Mouse (Mus musculus) bone marrow, adult 2 months (tissue): Measurements from ENCODE around the gene Bmf.

ENCODE experiments used
- CTCF ChIP-seq: fragments of 200-500 bp; IDR thresholded peaks from 2 replicates; pipeline ENCODE4 v1.5.1; 2011; ENCODE audit warnings: low read length, control low read depth; ENCODE audit not compliant: control insufficient read depth, insufficient read depth
- POLR2A ChIP-seq: fragments of 200-500 bp; IDR thresholded peaks from 2 replicates; pipeline ENCODE4 v1.6.1; 2011; ENCODE audit warnings: low read depth, mild to moderate bottlenecking, control low read depth, low read length, borderline replicate concordance; ENCODE audit not compliant: control insufficient read depth

DNA sequence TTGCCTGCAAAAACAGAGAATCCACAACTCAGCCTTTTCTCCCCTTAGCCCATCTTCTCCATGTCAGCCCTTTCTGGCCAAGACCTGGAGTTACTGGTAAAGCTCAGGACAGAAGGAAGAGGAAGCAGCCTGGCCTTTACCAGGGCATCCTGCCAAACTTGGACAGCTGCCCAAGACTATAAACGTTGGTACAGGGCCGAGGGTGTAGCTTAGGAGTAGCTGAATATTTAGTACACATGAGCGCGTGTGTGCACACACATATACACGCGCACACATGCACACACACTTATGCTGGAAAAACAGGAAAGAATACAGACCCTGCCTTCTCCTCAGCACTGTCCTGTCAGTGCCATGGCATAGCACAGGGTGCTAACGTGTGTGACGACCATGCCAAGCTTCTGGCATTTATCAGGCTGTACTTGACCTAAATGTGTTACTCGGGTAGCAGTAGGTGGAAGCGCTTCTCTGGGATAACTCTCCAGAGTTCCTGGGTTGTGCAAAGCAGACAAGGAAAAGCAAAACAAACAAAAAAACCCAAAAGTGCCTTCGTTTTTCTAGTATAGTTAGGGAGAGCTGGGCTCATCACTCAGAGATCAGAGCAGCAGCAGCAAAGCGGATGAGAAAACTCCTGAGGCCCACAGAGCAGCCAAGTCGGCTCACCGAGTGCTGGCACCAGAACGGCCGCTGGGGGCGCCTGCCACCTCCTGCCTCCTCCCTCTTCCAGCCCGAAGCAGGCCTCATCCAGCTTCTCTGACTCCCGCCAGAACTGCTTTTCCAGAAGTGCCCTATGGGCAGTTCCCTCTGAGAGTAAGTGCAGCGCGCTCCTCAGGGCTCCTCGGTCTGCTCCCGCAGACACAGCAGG is 4.0 kb downstream of the Bmf start:
- TF ChIP-seq POLR2A: no peak
- peak; percentile 70 for TF ChIP-seq CTCF
